Mouse (Mus musculus) monocyte, adult 2 months (primary cell): ENCODE data around the gene Tmem230.
"Not testable (repeated sequence)": the region's sequence is repeated elsewhere in the genome, so short reads cannot be mapped to it uniquely, and the experiment has no call there.

Experiments used
- DNase-seq, 2 experiments: peaks; one replicate each; pipeline ENCODE4 v3.0.0; 2022; ENCODE audit warnings: low spot score in 2 of 2, low read depth in 1 of 2

Tmem230 gene

DNA sequence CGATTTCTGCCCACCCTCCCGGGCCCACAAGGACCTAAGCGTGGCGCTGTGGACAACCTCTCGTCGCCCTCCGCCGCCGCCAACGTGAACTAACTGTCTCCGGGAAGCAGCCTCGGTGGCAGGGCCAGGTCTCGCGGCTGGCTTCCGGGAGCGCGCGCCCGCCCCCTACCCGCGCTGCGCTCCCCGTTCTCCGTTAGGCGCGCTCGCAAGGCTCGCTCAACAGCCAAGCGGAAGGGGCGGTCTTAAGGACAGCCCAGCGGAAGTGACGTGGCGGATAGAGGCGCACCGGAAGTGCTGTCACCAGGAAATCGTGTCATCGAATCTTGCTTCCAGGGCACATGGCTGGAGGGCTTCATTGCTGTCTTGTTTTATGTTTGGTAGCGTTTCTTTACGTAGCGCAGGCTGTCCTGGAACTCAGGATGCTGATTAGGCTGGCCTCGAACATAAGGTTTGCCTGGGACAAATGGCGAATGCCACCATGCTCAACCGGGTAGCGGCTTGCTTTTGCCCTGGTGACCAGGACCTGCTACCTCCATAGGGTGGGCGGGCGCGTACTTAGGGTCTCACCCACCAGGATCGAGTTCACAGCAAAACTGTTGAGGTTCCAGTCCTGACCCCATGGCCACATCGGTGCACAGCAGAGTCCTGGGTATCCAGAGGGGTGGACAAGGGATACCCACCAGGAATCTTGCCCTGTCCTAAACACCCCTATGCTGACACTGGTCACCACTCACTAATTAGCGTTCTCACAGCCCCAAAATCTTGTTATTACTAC is at the start of gene Tmem230:
TSS of gene Tmem230 (minus strand) at position 269 of the 775 bp plus-strand sequence.
- DNase-seq = peak; percentile 82 to 90

DNA sequence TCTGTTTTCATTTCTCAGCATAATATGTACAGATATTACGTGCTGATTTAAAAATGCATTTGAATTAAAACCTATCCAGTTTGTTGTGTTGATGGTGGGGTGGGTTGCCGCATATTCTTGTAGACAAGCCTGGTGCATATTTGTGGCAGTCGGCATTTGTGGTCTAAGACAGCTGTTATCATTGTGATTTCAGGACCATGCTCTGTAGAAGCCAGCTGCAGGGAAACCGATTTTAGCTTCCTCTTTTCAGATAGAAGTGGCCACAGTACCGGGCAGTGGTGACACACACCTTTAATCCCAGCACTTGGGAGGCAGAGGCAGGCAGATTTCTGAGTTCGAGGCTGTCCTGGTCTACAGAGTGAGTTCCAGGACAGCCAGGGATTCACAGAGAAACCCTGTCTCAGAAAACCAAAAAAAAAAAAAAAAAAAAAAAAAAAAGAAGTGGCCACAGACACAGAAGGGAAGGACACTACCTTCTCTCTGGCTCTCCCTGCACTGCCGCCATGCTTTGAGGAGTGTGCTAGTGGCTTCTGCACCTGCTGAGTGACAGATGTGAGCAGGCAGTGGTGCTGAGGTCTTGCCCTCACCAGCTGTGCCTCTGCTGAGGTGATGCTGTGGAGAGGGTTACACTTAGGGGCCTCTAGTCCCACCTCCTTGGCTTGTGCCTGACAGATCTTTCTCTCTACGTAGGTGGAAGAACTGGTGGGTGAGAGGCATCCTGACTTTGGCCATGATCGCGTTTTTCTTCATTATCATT is 46.3 kb upstream of the Tmem230 start:
- DNase-seq = no peak

DNA sequence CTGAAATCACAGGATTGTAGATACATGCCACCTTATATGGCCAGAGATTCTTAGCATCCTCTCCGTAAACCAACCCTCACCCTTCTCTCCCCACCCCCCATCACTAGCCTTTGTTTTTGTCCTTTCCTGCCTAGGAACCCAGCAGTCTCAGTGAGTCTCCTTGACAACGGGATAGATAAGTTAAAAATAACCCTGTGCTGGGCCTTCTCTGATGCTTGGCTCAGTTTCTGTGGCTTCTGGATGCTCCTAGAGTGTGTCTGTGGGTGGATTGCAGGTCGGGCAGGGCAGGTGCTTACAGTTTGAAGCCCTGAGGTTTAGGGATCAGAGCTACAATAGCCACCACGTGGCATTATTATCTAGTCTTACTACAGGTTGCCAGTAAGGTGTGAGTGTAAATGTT is 44.5 kb upstream of the Tmem230 start:
- no peak for DNase-seq

DNA sequence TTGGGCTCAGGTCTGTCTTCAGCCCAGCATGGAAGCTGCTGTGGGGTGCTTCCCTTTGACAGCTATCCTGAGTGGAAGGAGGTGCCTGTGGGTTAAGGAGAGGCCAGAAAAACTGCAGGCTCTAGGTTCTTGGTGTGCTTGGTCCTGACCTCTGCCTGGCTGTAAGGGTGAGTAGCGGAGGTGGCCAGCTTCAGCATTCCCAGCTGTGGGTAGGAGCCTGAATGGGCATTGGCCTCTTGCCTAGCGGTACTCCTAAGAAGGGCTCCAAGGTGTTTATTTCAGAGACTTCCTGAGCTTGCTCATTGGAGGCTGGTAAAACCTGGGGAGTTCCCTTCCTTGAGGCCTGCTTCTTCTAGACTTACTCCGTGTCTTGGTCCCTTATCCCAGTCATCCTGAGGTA is 43.7 kb upstream of the Tmem230 start:
- no peak for DNase-seq

DNA sequence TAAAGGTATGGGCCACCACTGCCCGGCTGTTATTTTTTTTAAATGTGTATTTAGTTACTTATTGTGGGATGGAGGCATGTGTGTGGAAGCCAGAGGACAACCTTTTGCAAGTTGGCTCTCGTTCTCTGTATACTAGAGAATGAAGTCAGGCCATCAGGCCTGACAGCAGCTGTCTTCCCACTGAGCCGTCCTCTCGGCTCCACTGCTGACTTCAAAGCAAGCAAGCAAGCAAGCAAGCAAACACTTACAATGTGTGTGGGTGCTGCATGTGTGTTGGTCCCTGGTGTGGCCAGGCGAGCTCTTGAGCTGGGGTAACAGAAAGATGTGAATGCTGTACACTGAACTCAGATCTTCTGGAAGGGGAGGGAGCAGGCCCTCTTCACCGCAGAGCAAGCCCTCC is 43.2 kb upstream of the Tmem230 start:
- no peak for DNase-seq

DNA sequence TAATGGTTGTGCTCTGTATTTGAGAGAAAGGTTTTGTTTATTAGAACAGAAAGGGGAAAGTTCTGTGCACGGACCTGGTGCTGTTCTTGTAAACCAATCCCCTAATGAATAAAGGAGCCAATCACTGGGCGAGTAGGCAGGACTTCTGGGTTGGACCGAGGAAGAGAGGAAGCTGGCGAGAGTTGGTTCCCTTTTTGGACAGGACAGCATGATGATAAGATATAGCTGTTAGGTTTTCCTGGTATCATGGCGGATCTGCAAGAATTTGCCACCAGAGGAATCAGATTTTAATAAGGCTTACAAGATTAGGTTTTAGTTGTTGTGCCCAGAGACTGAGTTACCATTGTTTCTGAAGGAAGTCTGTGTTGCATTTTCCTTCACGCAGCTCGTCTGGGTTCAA is 41.6 kb upstream of the Tmem230 start:
- DNase-seq = not testable (repeated sequence)

DNA sequence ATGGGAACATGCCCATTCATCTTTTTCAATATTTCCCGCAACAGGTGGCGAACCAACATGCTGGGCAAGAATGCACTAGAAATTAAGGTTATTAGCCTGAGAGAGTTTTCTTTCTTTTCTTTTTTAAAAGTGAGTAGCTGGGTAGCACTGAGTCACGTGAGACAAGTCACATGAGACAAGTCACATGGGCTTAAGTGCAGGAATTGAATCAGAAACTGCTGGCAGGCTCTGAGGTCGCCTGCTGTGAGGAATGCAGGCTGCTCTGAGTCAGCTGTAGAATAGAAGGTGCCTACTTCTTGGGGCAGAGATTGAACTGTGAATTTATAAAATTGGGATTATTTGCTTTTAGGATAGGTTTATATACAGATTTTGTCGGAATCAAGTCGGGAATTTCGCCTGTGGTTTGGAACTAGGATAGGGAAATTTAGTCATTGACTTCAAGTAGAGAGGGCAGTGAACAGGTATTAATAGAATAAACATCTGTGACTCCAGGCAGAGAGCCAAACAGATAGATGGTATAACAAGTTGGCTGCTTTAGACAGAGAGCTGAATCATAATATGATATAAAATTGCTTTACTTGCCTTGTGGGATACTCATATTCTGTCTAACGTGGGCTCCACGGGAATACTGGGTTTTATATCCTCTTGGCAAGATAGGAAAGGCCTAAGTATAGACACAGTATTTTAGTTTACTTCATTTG is 38.9 kb upstream of the Tmem230 start:
- DNase-seq = no peak

DNA sequence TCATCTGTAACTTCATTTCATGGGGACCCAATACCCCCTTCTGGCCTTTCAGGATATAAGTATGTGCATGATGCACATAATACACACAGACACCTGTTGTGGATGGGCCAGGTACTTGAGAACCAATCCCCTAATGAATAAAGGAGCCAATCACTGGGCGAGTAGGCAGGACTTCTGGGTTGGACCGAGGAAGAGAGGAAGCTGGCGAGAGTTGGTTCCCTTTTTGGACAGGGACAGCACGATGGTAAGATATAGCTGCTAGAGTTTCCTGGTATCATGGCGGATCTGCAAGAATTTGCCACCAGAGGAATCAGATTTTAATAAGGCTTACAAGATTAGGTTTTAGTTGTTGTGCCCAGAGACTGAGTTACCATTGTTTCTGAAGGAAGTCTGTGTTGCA is 38.1 kb upstream of the Tmem230 start:
- DNase-seq = not testable (repeated sequence)

DNA sequence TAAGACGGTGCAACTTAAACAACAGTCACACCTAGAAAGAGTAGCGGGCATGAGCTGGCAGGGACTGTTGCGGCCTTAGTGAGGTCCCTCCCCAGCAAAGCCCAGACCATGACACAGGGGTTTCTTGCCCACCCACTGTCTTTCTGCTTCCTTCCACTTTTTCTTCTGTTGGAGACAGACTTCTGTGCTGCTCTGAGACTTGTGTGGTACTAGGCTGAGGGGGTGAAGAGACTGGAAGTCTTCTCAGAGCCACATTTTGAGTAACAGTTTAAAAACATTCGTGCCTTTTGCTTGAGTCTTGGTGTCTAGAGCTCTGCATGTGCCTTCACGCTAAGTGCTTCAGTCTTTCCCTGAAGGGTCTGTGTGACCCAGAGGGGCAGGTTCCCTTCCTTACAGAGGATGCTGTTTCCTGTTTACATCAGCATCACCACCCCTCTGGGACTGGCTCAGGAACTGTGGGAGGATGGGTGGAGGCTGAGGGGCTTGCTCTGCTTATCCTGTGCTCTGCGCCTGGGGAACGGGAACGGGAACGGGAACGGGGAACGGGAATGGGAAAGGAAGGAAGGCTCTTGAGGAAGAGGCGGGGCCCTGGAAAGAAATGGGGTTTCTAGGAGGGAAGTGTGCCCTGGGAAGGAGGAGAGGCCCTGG is 37.0 kb upstream of the Tmem230 start:
- no peak for DNase-seq

DNA sequence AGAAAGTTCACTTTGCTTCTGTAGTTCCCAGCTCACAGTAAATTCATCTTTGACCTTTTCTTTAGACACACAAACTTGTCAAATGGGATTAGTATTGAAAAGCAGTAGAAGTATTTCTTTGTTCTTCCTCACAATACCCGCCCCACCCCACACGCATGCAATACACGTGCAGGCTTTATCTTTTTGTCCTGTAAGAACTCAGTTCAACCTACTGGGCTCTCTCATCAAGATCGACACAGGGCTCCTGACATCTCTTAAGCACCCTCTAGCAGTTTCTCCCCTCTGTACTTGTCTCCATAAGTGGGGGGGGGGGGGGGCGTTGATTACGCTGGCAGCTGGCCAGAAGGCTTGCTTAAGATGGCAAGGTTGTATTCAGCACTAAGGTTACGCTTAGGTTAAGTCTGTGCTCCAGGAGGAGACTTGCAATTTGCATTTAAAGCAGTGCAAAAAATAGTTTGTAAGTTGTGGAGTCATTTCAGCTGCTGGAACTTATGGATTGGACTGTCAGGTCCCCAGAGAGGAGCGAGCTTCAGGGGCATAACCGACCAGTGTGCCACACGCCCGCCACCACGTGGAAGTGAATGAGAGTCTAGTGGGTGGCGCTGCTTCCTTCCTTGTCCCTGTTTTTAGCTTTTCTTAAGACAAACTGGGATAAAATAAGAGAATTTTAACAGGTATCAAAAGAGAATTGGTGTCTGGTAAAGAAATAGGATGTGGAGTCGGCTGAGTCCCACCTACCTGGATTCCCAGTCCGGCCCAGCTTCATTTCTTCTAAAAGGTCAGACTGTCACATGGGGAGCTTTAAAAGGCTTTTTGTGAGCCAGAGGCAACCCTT is 35.8 kb upstream of the Tmem230 start:
- no peak for DNase-seq

DNA sequence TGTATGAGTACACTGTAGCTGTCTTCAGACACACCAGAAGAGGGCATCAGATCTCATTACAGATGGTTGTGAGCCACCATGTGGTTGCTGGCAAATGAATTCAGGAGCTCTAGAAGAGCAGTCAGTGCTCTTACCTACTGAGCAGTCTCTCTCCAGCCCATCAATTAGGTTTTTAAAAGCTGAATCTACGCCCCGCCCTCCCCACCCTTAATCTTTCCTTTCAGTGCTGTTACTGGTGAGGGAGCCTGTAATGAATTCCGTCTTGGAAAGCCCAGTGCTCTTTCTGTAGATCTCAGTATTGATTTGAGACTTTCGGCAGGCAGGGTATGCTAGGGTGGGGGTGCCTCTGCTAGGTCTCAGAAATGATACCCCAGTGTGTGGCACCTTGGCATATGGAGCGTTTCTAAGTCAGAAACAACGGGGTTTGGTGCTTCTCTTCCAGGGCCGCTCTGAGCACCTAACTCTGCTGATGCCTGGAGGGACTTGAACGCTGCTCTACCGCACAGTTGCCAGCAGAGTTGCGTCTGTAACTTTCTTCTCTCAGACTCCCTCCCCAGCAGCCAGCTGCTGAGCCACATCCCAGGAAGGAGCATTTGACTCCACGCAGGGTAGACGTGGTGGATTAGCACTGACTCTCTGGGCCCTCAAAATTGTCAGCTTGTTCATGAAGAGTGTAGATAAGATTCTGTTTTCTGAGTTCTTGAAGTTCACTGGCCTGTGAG is 35.0 kb upstream of the Tmem230 start:
- no peak for DNase-seq

DNA sequence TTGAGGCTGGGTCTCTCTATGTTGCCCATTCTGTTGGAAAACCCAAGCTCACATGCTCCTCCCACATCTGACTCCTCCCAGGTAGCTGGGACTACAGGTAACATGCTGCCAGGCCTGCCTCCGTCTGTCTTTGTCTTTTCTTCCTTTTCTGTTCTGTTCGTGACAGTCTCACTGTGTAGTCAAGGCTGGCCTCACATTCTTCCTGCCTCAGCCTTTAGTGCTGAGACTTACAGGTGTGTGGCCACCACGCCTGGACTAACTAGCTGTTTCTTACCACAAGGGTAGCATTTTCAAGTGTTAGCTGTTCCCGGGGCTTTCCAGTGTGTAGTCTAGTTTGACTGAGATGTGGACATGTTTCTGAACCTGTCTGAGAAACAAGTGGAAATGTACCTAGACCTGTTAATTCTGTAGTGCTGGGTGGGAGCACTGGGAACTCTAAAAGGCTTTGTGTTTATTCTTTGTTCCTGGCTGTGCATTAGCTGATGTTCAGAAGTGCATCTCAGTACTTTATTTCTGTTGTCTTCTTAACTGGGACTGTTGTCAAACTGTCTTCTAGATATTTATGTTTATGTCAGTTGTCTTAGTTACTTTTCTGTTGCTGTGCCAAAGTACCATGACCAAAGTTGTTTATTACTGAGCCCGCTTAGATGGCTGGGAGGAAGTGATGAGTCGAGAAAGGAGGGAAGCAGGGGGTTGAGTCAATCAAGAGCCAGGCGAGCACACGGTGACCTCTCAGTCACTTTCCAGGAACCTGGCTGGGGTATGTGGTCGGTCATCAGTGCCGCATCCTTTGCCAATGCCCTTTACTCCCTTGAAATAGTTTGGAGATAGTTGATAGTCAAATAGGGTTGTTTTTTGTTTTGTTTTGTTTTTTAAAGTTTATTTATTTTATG is 34.2 kb upstream of the Tmem230 start:
- DNase-seq = no peak

DNA sequence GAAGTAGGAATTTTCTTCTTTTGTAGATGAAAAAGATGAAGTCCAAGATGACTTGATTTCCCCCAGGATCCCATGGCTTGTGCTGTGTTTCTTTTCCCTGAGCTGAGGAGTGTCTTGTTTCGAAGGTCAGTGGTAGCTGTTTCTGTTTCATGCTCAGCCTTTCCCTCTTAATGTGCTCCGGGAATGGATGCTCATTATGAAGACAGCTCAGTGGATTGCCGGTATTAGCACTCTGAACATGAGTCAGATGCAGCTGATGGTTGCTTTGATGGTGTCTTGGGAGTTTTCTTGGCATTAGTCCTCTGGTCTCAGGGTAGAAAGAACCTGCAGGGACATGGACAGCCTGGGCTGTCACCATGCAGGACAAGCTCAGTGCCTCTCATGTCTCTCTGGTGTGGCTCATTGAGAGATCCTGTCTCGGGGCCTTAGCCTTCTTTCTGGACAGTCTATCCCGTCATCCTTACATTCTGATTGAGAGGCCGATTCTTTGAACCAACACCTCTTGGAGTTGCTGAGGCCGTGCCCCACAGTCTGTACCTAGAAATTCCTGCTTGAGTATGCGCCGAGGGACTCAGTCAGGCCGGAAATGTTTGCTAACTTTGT is 33.0 kb upstream of the Tmem230 start:
- no peak for DNase-seq

DNA sequence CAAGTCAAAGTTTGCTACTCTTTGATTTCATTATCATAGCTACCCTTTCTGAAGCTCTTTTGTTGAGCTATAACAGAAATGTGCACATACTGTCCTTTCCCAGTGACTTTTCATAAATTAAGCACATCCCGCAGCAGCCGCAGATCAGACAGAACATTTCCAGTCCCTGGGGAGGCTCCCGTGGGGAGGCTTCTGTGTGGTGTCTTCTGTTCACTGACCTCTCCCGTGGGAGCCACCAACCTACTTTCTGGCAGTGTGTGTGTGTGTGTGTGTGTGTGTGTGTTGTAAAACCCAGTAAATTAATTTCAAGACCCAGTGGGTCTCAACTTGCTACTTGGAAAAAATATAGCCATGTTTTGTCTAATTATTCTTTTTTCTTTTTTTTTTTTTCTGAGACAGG is 32.4 kb upstream of the Tmem230 start:
- no peak for DNase-seq

DNA sequence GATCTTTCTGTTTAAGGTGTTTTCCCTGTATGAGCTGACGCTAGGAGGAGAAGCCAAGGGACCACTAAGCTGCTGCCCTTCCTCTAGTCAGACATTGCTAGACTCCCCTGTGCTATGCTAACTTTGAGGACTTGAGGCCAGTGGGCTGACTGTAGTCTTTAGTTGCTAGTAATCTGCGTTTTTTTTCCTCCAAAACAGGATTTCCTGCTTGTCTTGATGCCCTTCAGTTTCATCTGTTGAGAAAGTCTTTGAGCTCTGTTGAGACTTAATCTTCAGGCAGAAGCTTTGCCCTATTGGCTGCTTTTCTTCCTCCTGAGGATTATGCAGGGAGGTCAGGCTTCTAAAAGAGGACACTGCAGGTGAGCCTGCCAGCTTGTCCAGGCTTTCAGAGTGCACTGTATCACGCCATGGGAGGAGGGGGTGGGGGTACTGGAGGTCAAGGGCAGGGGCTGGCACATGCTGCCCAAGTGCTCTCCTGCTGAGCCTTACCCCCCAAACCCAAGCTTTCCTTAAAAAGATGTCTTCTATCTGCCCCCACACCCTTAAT is 31.8 kb upstream of the Tmem230 start:
- no peak for DNase-seq

DNA sequence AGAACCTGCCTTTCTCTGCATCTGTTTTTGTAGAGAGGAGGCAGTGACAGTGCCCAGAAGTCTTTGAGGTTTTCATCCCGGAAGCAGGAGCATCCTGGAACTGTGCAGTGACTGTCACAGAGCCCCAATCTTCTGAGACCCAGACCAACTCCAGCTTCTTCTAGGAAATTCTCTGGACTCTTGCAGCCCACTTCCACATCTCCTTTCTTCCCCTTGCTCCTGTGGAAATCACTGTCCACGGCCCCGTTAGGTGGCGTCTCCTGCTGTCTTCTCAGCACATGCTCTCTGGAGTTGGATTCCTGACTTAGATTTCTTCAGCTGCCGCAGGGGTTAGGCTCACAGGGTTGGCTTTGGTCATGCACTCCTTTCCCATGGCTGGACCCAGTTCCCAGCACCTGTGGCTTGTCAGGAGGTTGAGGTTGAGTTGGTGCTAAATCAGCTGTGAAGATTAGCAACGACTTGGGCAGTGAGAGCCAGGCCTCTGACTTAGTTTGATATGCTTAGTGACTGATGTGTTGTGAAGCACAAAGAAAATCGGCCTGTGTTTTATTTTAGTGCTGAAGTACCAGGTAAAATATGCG is 30.8 kb upstream of the Tmem230 start:
- no peak for DNase-seq

DNA sequence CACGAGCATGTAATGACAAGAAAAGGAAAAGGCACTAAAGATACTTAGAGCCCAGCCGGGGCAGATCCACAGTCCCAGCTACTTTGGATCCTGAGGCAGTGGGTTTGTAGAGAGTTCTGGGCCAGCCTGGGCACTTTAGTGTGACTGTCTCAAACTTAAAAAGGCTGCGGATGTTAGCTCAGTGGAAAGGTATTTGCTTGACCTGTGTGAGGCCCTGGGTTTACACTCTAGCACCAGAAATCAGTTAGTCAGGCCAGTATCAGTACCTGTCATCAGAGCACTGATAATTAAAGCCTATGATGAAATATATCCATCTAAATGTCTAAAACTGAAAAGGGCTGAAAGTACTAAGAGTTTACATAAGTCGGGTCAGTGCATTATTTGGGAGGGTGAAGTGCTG is 28.6 kb upstream of the Tmem230 start:
- no peak for DNase-seq

DNA sequence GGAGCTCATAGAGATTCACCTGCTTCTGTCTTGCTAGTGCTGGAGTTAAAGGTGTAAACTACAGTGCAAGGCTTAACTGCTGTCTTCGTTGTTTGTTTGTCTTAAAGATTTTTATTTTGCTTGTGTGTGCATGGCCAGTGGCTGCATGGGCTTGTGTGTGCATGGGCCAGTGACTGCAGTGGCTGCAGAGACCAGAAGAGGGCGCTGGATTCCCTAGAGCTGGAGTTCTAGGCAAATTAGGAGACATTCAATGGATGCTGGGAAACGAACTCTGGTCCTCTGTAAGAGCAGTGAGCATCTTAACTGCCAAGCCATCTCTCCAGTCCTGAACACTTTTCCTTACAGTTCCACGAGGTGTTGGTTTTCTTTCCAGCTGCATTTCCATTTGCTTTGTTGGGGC is 27.9 kb upstream of the Tmem230 start:
- DNase-seq = no peak
